Comparison of ENCODE assay signal across 32 mouse cellular contexts in the genomic region with DNA sequence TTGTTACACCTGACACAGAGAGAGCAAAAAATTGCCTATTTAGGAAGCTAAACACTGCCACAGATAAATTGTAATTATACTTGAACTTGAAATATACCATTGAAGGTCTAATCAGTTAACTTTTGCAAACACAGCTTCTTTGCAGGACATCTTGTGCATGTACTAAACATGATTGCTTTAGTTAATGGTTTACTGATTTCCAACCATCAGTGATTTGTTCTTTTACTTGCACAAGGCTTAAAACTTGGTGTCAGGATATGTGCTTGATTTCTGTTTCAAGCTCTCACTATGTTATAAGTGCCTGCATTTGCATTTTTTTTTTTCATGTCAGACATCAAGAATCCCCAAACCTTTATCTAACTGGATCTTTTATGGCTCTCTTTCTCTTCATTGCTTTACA.
"Had no signal": no experiment of that assay in that cellular context is flagged by ENCODE, and none has a peak within 500 bp of the region (broad histone marks: within the 10 kb centered on the region; RNA-seq: fewer than 3 reads in every experiment).

No protein-coding gene starts in this region.

- H3K27ac ChIP-seq: limb, embryonic 10.5 days; limb, embryonic 12.5 days; limb, embryonic 13.5 days; limb, embryonic 15.5 days; liver, embryonic 12.5 days; liver, embryonic 13.5 days; liver, embryonic 14.5 days; liver, embryonic 15.5 days; lung, embryonic 15.5 days; macrophage; midbrain, embryonic 10.5 days; midbrain, embryonic 12.5 days; midbrain, embryonic 13.5 days; midbrain, embryonic 15.5 days; neural tube, embryonic 12.5 days had no signal

- H3K4me3 ChIP-seq: limb, embryonic 10.5 days; limb, embryonic 12.5 days; limb, embryonic 13.5 days; limb, embryonic 15.5 days; liver, embryonic 12.5 days; liver, embryonic 13.5 days; liver, embryonic 15.5 days; lung, embryonic 15.5 days; megakaryocyte, embryonic 14.5 days; midbrain, embryonic 10.5 days; midbrain, embryonic 12.5 days; midbrain, embryonic 13.5 days; midbrain, embryonic 15.5 days; myocyte; neural tube, embryonic 12.5 days had no signal

- H3K4me2 ChIP-seq: limb, embryonic 12.5 days; limb, embryonic 13.5 days; limb, embryonic 15.5 days; liver, embryonic 11.5 days; liver, embryonic 12.5 days; liver, embryonic 13.5 days; liver, embryonic 15.5 days; lung, embryonic 14.5 days; lung, embryonic 15.5 days; midbrain, embryonic 11.5 days; midbrain, embryonic 12.5 days; midbrain, embryonic 13.5 days; midbrain, embryonic 15.5 days; neural tube, embryonic 12.5 days had no signal

- DNase-seq: left cerebral cortex, postnatal 4 days; liver; liver, embryonic 13.5 days; liver, postnatal 0 days; lung, adult 18-20 months; lung, adult 2 months; lung, embryonic 14.5 days; lung, postnatal 10 days; lung, postnatal 14 days; lung, postnatal 36 days; lung, postnatal 4 days; midbrain, embryonic 14.5 days had no signal

- H3K9me3 ChIP-seq: limb, embryonic 10.5 days; limb, embryonic 12.5 days; limb, embryonic 13.5 days; limb, embryonic 15.5 days; liver, embryonic 12.5 days; liver, embryonic 13.5 days; liver, embryonic 15.5 days; lung, embryonic 15.5 days; megakaryocyte, embryonic 14.5 days; midbrain, embryonic 10.5 days; midbrain, embryonic 12.5 days; midbrain, embryonic 13.5 days; midbrain, embryonic 15.5 days; neural tube, embryonic 12.5 days had no signal

- ATAC-seq: liver, embryonic 12.5 days; liver, postnatal 0 days; lung, postnatal 0 days; midbrain, embryonic 13.5 days; midbrain, embryonic 15.5 days; midbrain, embryonic 16.5 days had no signal

- H3K36me3 ChIP-seq: limb, embryonic 10.5 days; limb, embryonic 12.5 days; limb, embryonic 13.5 days; limb, embryonic 15.5 days; liver, embryonic 12.5 days; liver, embryonic 13.5 days; liver, embryonic 15.5 days; lung, embryonic 15.5 days; midbrain, embryonic 10.5 days; midbrain, embryonic 12.5 days; midbrain, embryonic 13.5 days; midbrain, embryonic 15.5 days; neural tube, embryonic 12.5 days had no signal

- H3K27me3 ChIP-seq: limb, embryonic 12.5 days; limb, embryonic 13.5 days; limb, embryonic 15.5 days; liver, embryonic 12.5 days; liver, embryonic 13.5 days; liver, embryonic 15.5 days; lung, embryonic 15.5 days; megakaryocyte, embryonic 14.5 days; midbrain, embryonic 12.5 days; midbrain, embryonic 13.5 days; midbrain, embryonic 15.5 days; neural tube, embryonic 12.5 days had no signal

- H3K9ac ChIP-seq: limb, embryonic 12.5 days; limb, embryonic 13.5 days; limb, embryonic 15.5 days; liver, embryonic 12.5 days; liver, embryonic 13.5 days; liver, embryonic 14.5 days; liver, embryonic 15.5 days; liver, postnatal 0 days; lung, embryonic 14.5 days; lung, embryonic 15.5 days; midbrain, embryonic 12.5 days; midbrain, embryonic 13.5 days; midbrain, embryonic 15.5 days; neural tube, embryonic 12.5 days had no signal

- H3K4me1 ChIP-seq: limb, embryonic 10.5 days; limb, embryonic 12.5 days; limb, embryonic 13.5 days; limb, embryonic 15.5 days; liver, embryonic 12.5 days; liver, embryonic 13.5 days; liver, embryonic 15.5 days; lung, embryonic 15.5 days; megakaryocyte, embryonic 14.5 days; midbrain, embryonic 10.5 days; midbrain, embryonic 12.5 days; midbrain, embryonic 13.5 days; midbrain, embryonic 15.5 days; neural tube, embryonic 12.5 days had no signal
